Mouse (Mus musculus) urinary bladder, adult 2 months (tissue): ENCODE data around the gene Lrrc41. TPM values are rescaled to one million over a fixed set of nuclear protein-coding genes. Genes with fewer than 3 reads are reported as not detected.
A peak's percentile ranks its signal among the peaks of the same experiment; 100 is the strongest.

Experiments used
- DNase-seq: peaks from one replicate; pipeline ENCODE4 v3.0.0; 2022; ENCODE audit warnings: low spot score
- polyA plus RNA-seq: library from polyadenylated mRNA; depleted of rRNA; stranded (reverse); fragments of >200 nt; gene quantifications from 2 replicates; pipeline ENCODE4 v1.2.3, GENCODE M21; 2012; rRNA removed

The Lrrc41 gene
- polyA plus RNA-seq = 25.8 and 26.4 TPM in 2 replicates

- DNase-seq = peak; percentile 97
Measured at GRCm38 (mm10) chr4:116074861-116075620, at the start of gene Lrrc41, which contains the start of gene Uqcrh. Lrrc41 (plus strand) TSS chr4:116075269. Uqcrh (minus strand) TSS chr4:116075071.

DNA sequence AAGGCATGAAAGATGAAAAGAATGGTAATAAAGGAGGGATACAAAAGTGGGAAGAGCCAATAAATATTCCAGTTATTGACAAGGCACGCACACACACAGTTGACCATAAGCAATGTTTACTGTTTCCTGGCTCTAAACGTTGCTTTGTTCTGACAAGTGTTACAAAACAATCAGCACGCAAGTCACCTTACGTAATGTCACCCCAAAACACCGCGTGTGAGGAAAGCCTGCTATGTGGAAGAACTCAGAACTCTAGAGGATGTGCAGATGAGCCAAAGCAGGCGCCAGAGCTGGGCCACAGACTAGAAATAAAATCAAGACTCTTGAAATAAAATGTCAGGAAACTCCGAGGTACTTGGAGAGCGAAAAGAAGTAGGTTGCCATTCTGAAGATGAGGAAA lies 42.2 kb upstream of the Lrrc41 start:
- DNase-seq = no peak

DNA sequence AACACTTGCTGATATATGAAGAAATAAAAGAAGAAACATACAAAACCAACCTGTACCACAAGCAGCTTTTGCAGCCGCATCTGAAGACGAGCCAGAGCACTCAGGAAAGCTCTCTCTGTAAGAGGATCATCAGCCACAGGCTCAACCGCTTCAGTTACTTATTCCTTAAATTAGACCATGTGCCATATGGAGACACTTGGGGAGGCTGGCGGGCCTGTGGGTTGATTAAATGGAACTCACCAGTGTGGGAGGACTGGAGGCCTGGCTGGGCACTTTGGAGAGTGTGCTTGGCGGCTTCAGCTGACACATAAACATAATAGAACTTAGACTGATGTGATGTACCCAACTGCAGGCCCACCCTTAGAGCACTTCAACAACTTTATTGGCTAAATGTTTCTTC lies 41.7 kb upstream of the Lrrc41 start:
- no peak for DNase-seq

DNA sequence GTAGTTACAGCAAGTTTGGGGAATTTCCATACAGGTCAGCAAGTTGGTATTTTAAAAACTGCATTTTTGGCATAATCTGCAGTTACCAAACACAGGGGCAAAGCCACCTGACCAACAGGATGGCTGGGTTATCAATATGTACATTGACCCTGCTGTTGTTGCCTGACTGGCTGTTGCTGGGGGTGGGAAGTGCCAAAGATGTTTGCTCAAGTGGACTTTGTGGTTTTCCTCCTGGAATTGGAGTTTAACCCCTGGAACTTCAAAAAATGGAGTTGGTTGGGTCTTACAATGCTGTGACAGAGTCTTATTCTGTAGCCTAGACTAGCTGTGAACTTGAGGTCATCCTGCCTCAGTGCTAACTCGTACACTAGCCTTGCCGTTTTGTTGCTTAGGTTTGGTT lies 34.6 kb upstream of the Lrrc41 start:
- no peak for DNase-seq

- no peak for DNase-seq
Measured at GRCm38 (mm10) chr4:116042186-116042585, 32.9 kb upstream of the Lrrc41 start.

GRCm38 (mm10) chr4:116046604-116047003 lies 28.5 kb upstream of the Lrrc41 start:
- DNase-seq = no peak

GRCm38 (mm10) chr4:116047681-116048080 lies 27.4 kb upstream of the Lrrc41 start:
- no peak for DNase-seq

GRCm38 (mm10) chr4:116048130-116048920 lies 26.7 kb upstream of the Lrrc41 start:
- no peak for DNase-seq

GRCm38 (mm10) chr4:116049211-116049610 lies 25.9 kb upstream of the Lrrc41 start:
- no peak for DNase-seq

GRCm38 (mm10) chr4:116052526-116053293 lies 22.4 kb upstream of the Lrrc41 start:
- DNase-seq = no peak

GRCm38 (mm10) chr4:116053399-116053961 lies 21.6 kb upstream of the Lrrc41 start, which contains the start of gene Nsun4:
Nsun4 (minus strand) TSS chr4:116053876.
- peak; percentile 81 for DNase-seq

GRCm38 (mm10) chr4:116057559-116057958 lies 17.5 kb upstream of the Lrrc41 start:
- DNase-seq = no peak

- DNase-seq = no peak
Measured at GRCm38 (mm10) chr4:116059012-116059726, 15.9 kb upstream of the Lrrc41 start.

- no peak for DNase-seq
Measured at GRCm38 (mm10) chr4:116063855-116064254, 11.2 kb upstream of the Lrrc41 start.

GRCm38 (mm10) chr4:116070116-116070515 lies 5.0 kb upstream of the Lrrc41 start:
- no peak for DNase-seq

GRCm38 (mm10) chr4:116073146-116073545 lies 1.9 kb upstream of the Lrrc41 start:
- no peak for DNase-seq

DNA sequence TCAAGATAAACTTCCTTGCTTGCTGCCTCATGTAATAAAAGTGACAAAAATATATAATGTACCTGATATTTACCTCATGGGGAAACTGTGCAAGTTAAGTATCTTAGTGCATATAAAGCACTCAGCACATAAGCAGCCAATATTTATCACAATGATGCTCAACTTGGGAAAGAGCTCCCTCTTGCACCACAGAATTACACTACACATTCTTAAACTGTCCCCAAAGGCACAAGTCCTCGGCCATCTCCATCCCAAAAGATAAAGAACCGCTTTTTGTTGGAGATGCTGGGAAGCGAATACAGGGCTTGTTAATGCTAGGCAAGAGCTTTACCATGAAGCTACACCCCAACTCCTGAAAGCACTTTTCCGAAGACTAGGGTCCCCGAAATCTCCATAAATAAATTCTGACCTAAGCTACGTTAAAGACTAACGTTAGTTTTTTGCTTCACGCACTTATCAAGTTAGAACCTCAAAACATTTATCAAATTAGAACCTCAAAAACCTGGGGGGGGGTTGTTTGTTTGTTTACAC lies 859 bp upstream of the Lrrc41 start:
- DNase-seq = no peak

GRCm38 (mm10) chr4:116075631-116076368 lies 731 bp downstream of the Lrrc41 start:
- peak; percentile 78 for DNase-seq

- peak; percentile 57 for DNase-seq
Measured at GRCm38 (mm10) chr4:116076369-116077231, 1.5 kb downstream of the Lrrc41 start.
